Mouse (Mus musculus): ENCODE measurements around the gene Mamld1. TPM values are rescaled to one million over a fixed set of nuclear protein-coding genes. Genes with fewer than 3 reads are reported as not detected.

Mamld1 gene
- polyA plus RNA-seq, 1 experiment = 14.5 TPM

GRCm38 (mm10) chrX:71056968-71057367 lies 6.9 kb downstream of the Mamld1 start:
- Histone ChIP-seq H3K27ac (ENCODE audit: insufficient read depth, low read length) (no peak overlapping the region), H3K4me3 (ENCODE audit: insufficient read depth, low read length) (no peak overlapping the region), H3K4me1 (ENCODE audit: control insufficient read depth, insufficient read depth, low read length) (0 out of 2 replicates have a peak, but pooled peaks cover 1% of the 10 kb centered on the region)
- no peak for TF ChIP-seq POLR2A (IDR thresholded peaks at IDR 0.05; ENCODE audit: extremely low read depth, insufficient read depth, low read length)
- TF ChIP-seq CTCF (IDR thresholded peaks at IDR 0.05; ENCODE audit: extremely low read depth, insufficient read depth, low read length) = no peak

GRCm38 (mm10) chrX:71085092-71085807 lies 35.2 kb downstream of the Mamld1 start:
- no peaks in the 10 kb centered on the region for H3K4me1 ChIP-seq (ENCODE audit: control insufficient read depth, insufficient read depth, low read length)
- TF ChIP-seq CTCF (IDR thresholded peaks at IDR 0.05; ENCODE audit: extremely low read depth, insufficient read depth, low read length) (no peak), POLR2A (IDR thresholded peaks at IDR 0.05; ENCODE audit: extremely low read depth, insufficient read depth, low read length) (no peak)
- H3K4me3 ChIP-seq (ENCODE audit: insufficient read depth, low read length) = no peak overlapping the region
- no peak overlapping the region for H3K27ac ChIP-seq (ENCODE audit: insufficient read depth, low read length)

- Histone ChIP-seq H3K27ac (ENCODE audit: insufficient read depth, low read length) (no peak overlapping the region), H3K4me3 (ENCODE audit: insufficient read depth, low read length) (no peak overlapping the region), H3K4me1 (ENCODE audit: control insufficient read depth, insufficient read depth, low read length) (no peaks in the 10 kb centered on the region)
- TF ChIP-seq CTCF (IDR thresholded peaks at IDR 0.05; ENCODE audit: extremely low read depth, insufficient read depth, low read length) (no peak), POLR2A (IDR thresholded peaks at IDR 0.05; ENCODE audit: extremely low read depth, insufficient read depth, low read length) (no peak)
Measured at GRCm38 (mm10) chrX:71087370-71088079, 37.5 kb downstream of the Mamld1 start.

GRCm38 (mm10) chrX:71088080-71088414 lies 38.0 kb downstream of the Mamld1 start:
- H3K4me1 ChIP-seq (ENCODE audit: control insufficient read depth, insufficient read depth, low read length) = no peaks in the 10 kb centered on the region
- no peak overlapping the region for H3K27ac ChIP-seq (ENCODE audit: insufficient read depth, low read length)
- no peak overlapping the region for H3K4me3 ChIP-seq (ENCODE audit: insufficient read depth, low read length)
- TF ChIP-seq CTCF (IDR thresholded peaks at IDR 0.05; ENCODE audit: extremely low read depth, insufficient read depth, low read length) (no peak), POLR2A (IDR thresholded peaks at IDR 0.05; ENCODE audit: extremely low read depth, insufficient read depth, low read length) (no peak)

GRCm38 (mm10) chrX:71105820-71106219 lies 55.8 kb downstream of the Mamld1 start:
- no peak for TF ChIP-seq POLR2A (IDR thresholded peaks at IDR 0.05; ENCODE audit: extremely low read depth, insufficient read depth, low read length)
- no peak for TF ChIP-seq CTCF (IDR thresholded peaks at IDR 0.05; ENCODE audit: extremely low read depth, insufficient read depth, low read length)
- Histone ChIP-seq H3K27ac (ENCODE audit: insufficient read depth, low read length) (no peak overlapping the region; the same call in 1 of the 2 replicates), H3K4me3 (ENCODE audit: insufficient read depth, low read length) (no peak overlapping the region), H3K4me1 (ENCODE audit: control insufficient read depth, insufficient read depth, low read length) (peaks cover 4% of the 10 kb centered on the region)

GRCm38 (mm10) chrX:71106392-71106791 lies 56.3 kb downstream of the Mamld1 start:
- Histone ChIP-seq H3K27ac (ENCODE audit: insufficient read depth, low read length) (no peak overlapping the region), H3K4me3 (ENCODE audit: insufficient read depth, low read length) (no peak overlapping the region), H3K4me1 (ENCODE audit: control insufficient read depth, insufficient read depth, low read length) (peaks cover 4% of the 10 kb centered on the region)
- no peak for TF ChIP-seq CTCF (IDR thresholded peaks at IDR 0.05; ENCODE audit: extremely low read depth, insufficient read depth, low read length)
- no peak for TF ChIP-seq POLR2A (IDR thresholded peaks at IDR 0.05; ENCODE audit: extremely low read depth, insufficient read depth, low read length)

- H3K27ac ChIP-seq (ENCODE audit: insufficient read depth, low read length) = no peak overlapping the region
- H3K4me3 ChIP-seq (ENCODE audit: insufficient read depth, low read length) = no peak overlapping the region
- TF ChIP-seq POLR2A (IDR thresholded peaks at IDR 0.05; ENCODE audit: extremely low read depth, insufficient read depth, low read length) (no peak), CTCF (IDR thresholded peaks at IDR 0.05; ENCODE audit: extremely low read depth, insufficient read depth, low read length) (no peak)
- peaks cover 4% of the 10 kb centered on the region for H3K4me1 ChIP-seq (ENCODE audit: control insufficient read depth, insufficient read depth, low read length)
Measured at GRCm38 (mm10) chrX:71108056-71108735, 58.1 kb downstream of the Mamld1 start.

GRCm38 (mm10) chrX:71110333-71110732 lies 60.3 kb downstream of the Mamld1 start:
- H3K4me3 ChIP-seq (ENCODE audit: insufficient read depth, low read length) = no peak overlapping the region
- peaks cover 4% of the 10 kb centered on the region for H3K4me1 ChIP-seq (ENCODE audit: control insufficient read depth, insufficient read depth, low read length)
- TF ChIP-seq POLR2A (IDR thresholded peaks at IDR 0.05; ENCODE audit: extremely low read depth, insufficient read depth, low read length) (no peak), CTCF (IDR thresholded peaks at IDR 0.05; ENCODE audit: extremely low read depth, insufficient read depth, low read length) (no peak)
- no peak overlapping the region for H3K27ac ChIP-seq (ENCODE audit: insufficient read depth, low read length)

GRCm38 (mm10) chrX:71122359-71123293 lies 72.6 kb downstream of the Mamld1 start:
- TF ChIP-seq POLR2A (IDR thresholded peaks at IDR 0.05; ENCODE audit: extremely low read depth, insufficient read depth, low read length) = no peak
- no peak for TF ChIP-seq CTCF (IDR thresholded peaks at IDR 0.05; ENCODE audit: extremely low read depth, insufficient read depth, low read length)
- Histone ChIP-seq H3K4me3 (ENCODE audit: insufficient read depth, low read length) (no peak overlapping the region), H3K4me1 (ENCODE audit: control insufficient read depth, insufficient read depth, low read length) (peaks cover 1% of the 10 kb centered on the region; the same call in 1 of the 2 replicates), H3K27ac (ENCODE audit: insufficient read depth, low read length) (no peak overlapping the region)

All from cortical plate, adult 2 months (tissue).